Mouse (Mus musculus) neural tube, embryonic 15.5 days (tissue): Measurements from ENCODE around the gene Med16. TPM values are rescaled to one million over a fixed set of nuclear protein-coding genes. Genes with fewer than 3 reads are reported as not detected.

Experiments used
- ATAC-seq: fragments of 200-750 bp; cut with Nextera tagmentation; 2 replicates; pipeline ENCODE4 v1.8.0; 2017; ENCODE audit warnings: mild to moderate bottlenecking, moderate TSS enrichment, moderate library complexity; ENCODE audit not compliant: low FRiP score
- H3K27ac ChIP-seq: fragments of 300-500 bp; sonication (generic); replicated peaks from 2 replicates; pipeline ENCODE4 v1.5.1; 2015; ENCODE audit warnings: mild to moderate bottlenecking, inconsistent platforms
- H3K27me3 ChIP-seq: fragments of 300-500 bp; sonication (generic); replicated peaks from 2 replicates; pipeline ENCODE4 v1.6.1; 2015; ENCODE audit warnings: inconsistent platforms
- H3K36me3 ChIP-seq: fragments of 300-500 bp; sonication (generic); 2 replicates; pipeline ENCODE4 v1.6.1; 2015; ENCODE audit warnings: inconsistent platforms
- H3K4me1 ChIP-seq: fragments of 300-500 bp; sonication (generic); 2 replicates; pipeline ENCODE4 v1.6.1; 2015; ENCODE audit warnings: inconsistent platforms
- H3K4me2 ChIP-seq: fragments of 300-500 bp; sonication (generic); 2 replicates; pipeline ENCODE4 v1.6.1; 2015; ENCODE audit warnings: inconsistent platforms, mild to moderate bottlenecking, moderate library complexity
- H3K4me3 ChIP-seq: fragments of 300-500 bp; sonication (generic); replicated peaks from 2 replicates; pipeline ENCODE4 v1.5.1; 2015; ENCODE audit warnings: mild to moderate bottlenecking, inconsistent platforms
- H3K9ac ChIP-seq: fragments of 300-500 bp; sonication (generic); replicated peaks from 2 replicates; pipeline ENCODE4 v1.6.1; 2015; ENCODE audit warnings: mild to moderate bottlenecking, inconsistent platforms
- H3K9me3 ChIP-seq: fragments of 300-500 bp; sonication (generic); replicated peaks from 2 replicates; pipeline ENCODE4 v1.6.1; 2016; ENCODE audit warnings: inconsistent platforms
- WGBS: fragments of 180-500 bp; shearing (Covaris S2); methylation state at CpG from one replicate; pipeline ENCODE4 v1.1.7; 2015; ENCODE audit warnings: mixed read lengths; 5-methylcytosine and 5-hydroxymethylcytosine counted together
- polyA plus RNA-seq: library from polyadenylated mRNA; unstranded; fragments of >200 nt; fragmentation: Nextera tagmentation; extraction: Ambion mirVana; gene quantifications from 2 replicates; pipeline ENCODE4 v1.2.1, GENCODE M21; 2015

The Med16 gene
- polyA plus RNA-seq, 1 experiment from 2014 or later, result 44.9 TPM

GRCm38 (mm10) chr10:79861230-79862048, 47.3 kb downstream of the Med16 start:
- Histone ChIP-seq H3K4me1 (peaks cover 62% of the 10 kb centered on the region), H3K4me2 (no peak overlapping the region), H3K27me3 (no peaks in the 10 kb centered on the region), H3K27ac (0 out of 2 replicates have a peak overlapping the region, but pooled peaks have one; percentile 23), H3K9me3 (no peaks in the 10 kb centered on the region), H3K9ac (no peak overlapping the region), H3K36me3 (peaks cover 80% of the 10 kb centered on the region), H3K4me3 (no peak overlapping the region)
- ATAC-seq, result no peak
- 72% methylated on average over 25 of the region's 25 CpGs for WGBS

GRCm38 (mm10) chr10:79860079-79860911, 48.4 kb downstream of the Med16 start:
- Histone ChIP-seq H3K9me3 (no peaks in the 10 kb centered on the region), H3K4me1 (peaks cover 64% of the 10 kb centered on the region), H3K4me2 (no peak overlapping the region), H3K27me3 (no peaks in the 10 kb centered on the region), H3K4me3 (no peak overlapping the region), H3K36me3 (peaks cover 69% of the 10 kb centered on the region), H3K27ac (0 out of 2 replicates have a peak overlapping the region, but pooled peaks have one; percentile 0), H3K9ac (no peak overlapping the region)
- 89% methylated on average over 26 of the region's 26 CpGs for WGBS
- no peak for ATAC-seq

GRCm38 (mm10) chr10:79859116-79859515, 49.6 kb downstream of the Med16 start:
- no peak for ATAC-seq
- H3K4me2 ChIP-seq, result no peak overlapping the region
- peaks cover 57% of the 10 kb centered on the region for H3K4me1 ChIP-seq
- 0 out of 2 replicates have a peak overlapping the region, but pooled peaks have one; percentile 9 for H3K27ac ChIP-seq
- H3K27me3 ChIP-seq, result no peaks in the 10 kb centered on the region
- H3K36me3 ChIP-seq, result peaks cover 60% of the 10 kb centered on the region
- WGBS, result 84% methylated on average over 11 of the region's 11 CpGs
- H3K9me3 ChIP-seq, result no peaks in the 10 kb centered on the region
- H3K4me3 ChIP-seq, result no peak overlapping the region
- no peak overlapping the region for H3K9ac ChIP-seq

- H3K4me3 ChIP-seq, result peak overlapping the region; percentile 92; the same call in 1 of the 2 replicates
- peaks cover 57% of the 10 kb centered on the region for H3K36me3 ChIP-seq
- WGBS, result 43% methylated on average over 17 of the region's 17 CpGs
- H3K9me3 ChIP-seq, result no peaks in the 10 kb centered on the region
- peaks cover 59% of the 10 kb centered on the region for H3K4me1 ChIP-seq
- peak overlapping the region; percentile 92 for H3K4me2 ChIP-seq
- ATAC-seq, result no peak
- H3K27ac ChIP-seq, result peak overlapping the region; percentile 51
- no peaks in the 10 kb centered on the region for H3K27me3 ChIP-seq
- peak overlapping the region; percentile 26; the same call in 1 of the 2 replicates for H3K9ac ChIP-seq
Measured at GRCm38 (mm10) chr10:79858416-79859074, 50.2 kb downstream of the Med16 start.

- no peak for ATAC-seq
- Histone ChIP-seq H3K27me3 (no peaks in the 10 kb centered on the region), H3K27ac (peak overlapping the region; percentile 100), H3K9ac (peak overlapping the region; percentile 99; the same call in 1 of the 2 replicates), H3K9me3 (no peaks in the 10 kb centered on the region), H3K4me3 (peak overlapping the region; percentile 92), H3K36me3 (peaks cover 51% of the 10 kb centered on the region), H3K4me2 (peak overlapping the region; percentile 92), H3K4me1 (peaks cover 66% of the 10 kb centered on the region)
- WGBS, result 78% methylated on average over 2 of the region's 2 CpGs
Measured at GRCm38 (mm10) chr10:79857894-79858293, 50.8 kb downstream of the Med16 start.

GRCm38 (mm10) chr10:79857452-79857811, 51.3 kb downstream of the Med16 start:
- no peak for ATAC-seq
- Histone ChIP-seq H3K27ac (peak overlapping the region; percentile 100), H3K9ac (peak overlapping the region; percentile 99), H3K27me3 (no peaks in the 10 kb centered on the region), H3K9me3 (no peaks in the 10 kb centered on the region), H3K36me3 (peaks cover 46% of the 10 kb centered on the region), H3K4me3 (peak overlapping the region; percentile 92), H3K4me1 (peaks cover 70% of the 10 kb centered on the region), H3K4me2 (peak overlapping the region; percentile 92)
- 33% methylated on average over 4 of the region's 4 CpGs for WGBS

GRCm38 (mm10) chr10:79856704-79857451, 51.8 kb downstream of the Med16 start:
- 55% methylated on average over 7 of the region's 7 CpGs for WGBS
- Histone ChIP-seq H3K4me3 (peak overlapping the region; percentile 92), H3K4me2 (peak overlapping the region; percentile 92), H3K4me1 (peaks cover 70% of the 10 kb centered on the region), H3K9ac (peak overlapping the region; percentile 99), H3K27me3 (no peaks in the 10 kb centered on the region), H3K27ac (peak overlapping the region; percentile 100), H3K9me3 (no peaks in the 10 kb centered on the region), H3K36me3 (peaks cover 40% of the 10 kb centered on the region)
- ATAC-seq, result no peak

GRCm38 (mm10) chr10:79856280-79856679, 52.4 kb downstream of the Med16 start:
- peak overlapping the region; percentile 92 for H3K4me3 ChIP-seq
- peaks cover 34% of the 10 kb centered on the region for H3K36me3 ChIP-seq
- peak overlapping the region; percentile 92 for H3K4me2 ChIP-seq
- no peak for ATAC-seq
- H3K9me3 ChIP-seq, result no peaks in the 10 kb centered on the region
- peak overlapping the region; percentile 99 for H3K9ac ChIP-seq
- H3K27me3 ChIP-seq, result no peaks in the 10 kb centered on the region
- H3K27ac ChIP-seq, result peak overlapping the region; percentile 100
- peaks cover 74% of the 10 kb centered on the region for H3K4me1 ChIP-seq
- WGBS, result 48% methylated on average over 6 of the region's 6 CpGs

- Histone ChIP-seq H3K27me3 (no peaks in the 10 kb centered on the region), H3K4me1 (peaks cover 77% of the 10 kb centered on the region), H3K9me3 (no peaks in the 10 kb centered on the region), H3K27ac (peak overlapping the region; percentile 100), H3K36me3 (peaks cover 28% of the 10 kb centered on the region), H3K4me3 (peak overlapping the region; percentile 92), H3K9ac (peak overlapping the region; percentile 99), H3K4me2 (peak overlapping the region; percentile 92)
- 2% methylated on average over 10 of the region's 10 CpGs for WGBS
- no peak for ATAC-seq
Measured at GRCm38 (mm10) chr10:79855558-79856184, 53.1 kb downstream of the Med16 start.

- ATAC-seq, result peak; percentile 45
- Histone ChIP-seq H3K4me1 (peaks cover 72% of the 10 kb centered on the region), H3K4me2 (peak overlapping the region; percentile 92), H3K9ac (peak overlapping the region; percentile 99), H3K27ac (peak overlapping the region; percentile 100), H3K27me3 (no peaks in the 10 kb centered on the region), H3K9me3 (no peaks in the 10 kb centered on the region), H3K36me3 (peaks cover 21% of the 10 kb centered on the region), H3K4me3 (peak overlapping the region; percentile 92)
- WGBS, result 0% methylated on average over 83 of the region's 83 CpGs
Measured at GRCm38 (mm10) chr10:79854801-79855541, 53.8 kb downstream of the Med16 start.
